In genomic region chr11:50454934-50455333, GRCm38 (mm10) we compare ENCODE assay signal across 16 mouse cellular contexts.
"Had no signal": no experiment of that assay in that cellular context is flagged by ENCODE, and none has a peak within 500 bp of the region (broad histone marks: within the 10 kb centered on the region; RNA-seq: fewer than 3 reads in every experiment).

No protein-coding gene starts in this region.

- H3K4me1 ChIP-seq: liver, embryonic 13.5 days had no signal

- H3K36me3 ChIP-seq: kidney, embryonic 15.5 days; liver, embryonic 13.5 days; stomach, embryonic 15.5 days had no signal

- H3K9ac ChIP-seq: kidney, embryonic 15.5 days; liver, embryonic 13.5 days; stomach, embryonic 15.5 days had no signal

- H3K4me3 ChIP-seq: kidney, embryonic 15.5 days; left cerebral cortex, adult 2 months; liver, embryonic 13.5 days; stomach, embryonic 15.5 days had no signal

- H3K4me2 ChIP-seq: kidney, embryonic 15.5 days; liver, embryonic 13.5 days; midbrain, embryonic 11.5 days; stomach, embryonic 15.5 days had no signal

- DNase-seq: kidney, adult 11 months; kidney, adult 8-10 months; kidney, postnatal 10 days; kidney, postnatal 36 days; liver, embryonic 13.5 days; lung, adult 2 months; lung, postnatal 14 days; lung, postnatal 4 days; midbrain, embryonic 14.5 days; right cerebral cortex, postnatal 14 days; spleen, adult 18-20 months; thymus, postnatal 25 days had no signal

- H3K27me3 ChIP-seq: stomach, embryonic 15.5 days had no signal

- H3K9me3 ChIP-seq: kidney, embryonic 15.5 days; liver, embryonic 13.5 days; stomach, embryonic 15.5 days had no signal

- H3K27ac ChIP-seq: kidney, embryonic 15.5 days; left cerebral cortex, adult 2 months; liver, embryonic 13.5 days; stomach, embryonic 15.5 days had no signal
